9 mouse cellular contexts compared by ENCODE assay signal in the genomic region with DNA sequence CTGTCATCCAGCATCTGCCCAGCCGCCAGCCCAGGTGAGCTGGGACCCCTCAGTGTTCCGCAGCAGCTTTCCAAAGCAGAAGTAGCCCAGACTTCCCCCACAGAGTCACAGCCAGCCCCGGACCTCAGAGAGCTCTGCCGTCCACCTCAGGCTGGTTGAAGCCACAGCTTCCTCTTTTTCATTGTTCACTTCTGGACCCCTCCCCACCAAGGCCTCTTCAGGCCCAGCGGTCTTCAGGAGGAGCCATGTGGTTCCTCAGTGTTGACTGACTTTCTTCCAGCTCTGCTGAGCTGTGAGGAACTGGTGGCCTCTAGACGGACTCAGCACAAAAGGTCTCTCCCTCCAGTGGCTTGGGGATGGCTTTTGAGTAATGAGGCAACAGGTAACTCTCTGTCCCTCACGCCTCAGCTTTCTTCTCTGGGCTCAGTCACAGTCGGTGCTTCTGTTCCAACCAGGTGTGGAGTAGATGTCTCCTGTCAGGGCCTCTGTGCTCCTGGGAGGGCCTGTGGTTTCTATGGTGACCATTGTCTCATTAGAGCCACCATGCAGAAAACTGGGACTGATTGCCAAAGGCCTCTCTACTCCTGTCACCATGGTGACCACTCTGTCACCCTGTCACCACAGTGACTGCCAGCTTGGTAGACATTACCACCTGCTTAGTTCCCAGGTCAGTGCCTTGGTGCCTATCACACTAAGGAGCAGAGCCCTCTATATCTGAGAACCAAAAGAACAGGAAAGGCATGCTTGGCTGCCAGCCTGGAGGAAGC. TPM values are rescaled to one million over a fixed set of nuclear protein-coding genes. Genes with fewer than 3 reads are reported as not detected.
DNase-seq lines count a peak whose midpoint lies in the region; ATAC-seq and TF ChIP-seq lines count a peak whose summit lies in the region.
"Had no signal": no experiment of that assay in that cellular context is flagged by ENCODE, and none has a peak within 500 bp of the region (broad histone marks: within the 10 kb centered on the region; RNA-seq: fewer than 3 reads in every experiment).

A gene (minus strand): TSS at position 496 of the 767 bp plus-strand sequence.

- no peak for TF ChIP-seq CTCF in brain, embryonic 14.5 days (IDR thresholded peaks at IDR 0.05; ENCODE audit: borderline replicate concordance, extremely low read depth, insufficient read depth, insufficient read length)

- no peaks in the 10 kb centered on the region for H3K27me3 ChIP-seq in hindbrain, embryonic 15.5 days
- H3K27me3 ChIP-seq in midbrain, embryonic 16.5 days (ENCODE audit: control insufficient read depth, insufficient read depth, low read depth, low read length), result no peaks in the 10 kb centered on the region

- no peak for TF ChIP-seq POLR2A in brain, embryonic 14.5 days (IDR thresholded peaks at IDR 0.05; ENCODE audit: borderline replicate concordance, extremely low read depth, insufficient read depth, insufficient read length, poor library complexity, severe bottlenecking)

- intact Hi-C loops in left cerebral cortex, postnatal 25 days (cut with DNase I), result no loop called here

- no peak within 1 kb of the TSS for H3K4me2 ChIP-seq in hindbrain, embryonic 15.5 days
- H3K4me2 ChIP-seq in midbrain, embryonic 16.5 days (ENCODE audit: low read length), result peak within 1 kb of the TSS; percentile 18; the same call in 1 of the 2 replicates

- H3K9ac ChIP-seq in hindbrain, embryonic 15.5 days, result no peak within 1 kb of the TSS
- H3K9ac ChIP-seq in midbrain, embryonic 16.5 days (ENCODE audit: low read depth, low read length), result 0 out of 2 replicates have a peak within 1 kb of the TSS, but pooled peaks have one; percentile 11

- H3K4me3 ChIP-seq in hindbrain, embryonic 15.5 days, result no peak within 1 kb of the TSS
- no peak within 1 kb of the TSS for H3K4me3 ChIP-seq in midbrain, embryonic 16.5 days (ENCODE audit: low read depth, low read length)

- peak; percentile 34; the same call in 1 of the 2 replicates for ATAC-seq in hindbrain, embryonic 15.5 days (ENCODE audit: low FRiP score, low read depth)
- peak; percentile 79 for ATAC-seq in midbrain, embryonic 16.5 days

- peak; percentile 7 to 14 for DNase-seq in left cerebral cortex, postnatal 25 days (ENCODE audit: low spot score in 2 of 2)
- DNase-seq in left cerebral cortex, adult 9 months (ENCODE audit: low spot score in 2 of 2), result no peak
- DNase-seq in brain, embryonic 14.5 days (ENCODE audit: low read depth), result peak; percentile 66
- no peak for DNase-seq in kidney, adult 9 months
- DNase-seq in thymus, postnatal 10 days (ENCODE audit: low spot score in 2 of 2), result no peak
- DNase-seq in layer of hippocampus, adult 8-10 months (ENCODE audit: low spot score in 2 of 2), result no peak
- DNase-seq: heart, postnatal 36 days had no signal

- H3K9me3 ChIP-seq in hindbrain, embryonic 15.5 days, result no peaks in the 10 kb centered on the region
- no peaks in the 10 kb centered on the region for H3K9me3 ChIP-seq in midbrain, embryonic 16.5 days (replicated peaks; ENCODE audit: control insufficient read depth, low read length, poor library complexity, severe bottlenecking)

- H3K27ac ChIP-seq in hindbrain, embryonic 15.5 days (replicated peaks), result no peak within 1 kb of the TSS
- no peak within 1 kb of the TSS; the same call in 1 of the 2 replicates for H3K27ac ChIP-seq in midbrain, embryonic 16.5 days (ENCODE audit: low read length)

- H3K36me3 ChIP-seq in hindbrain, embryonic 15.5 days, result no peaks in the 10 kb centered on the region
- no peaks in the 10 kb centered on the region for H3K36me3 ChIP-seq in midbrain, embryonic 16.5 days (ENCODE audit: control insufficient read depth, insufficient read depth, low read length)

- 44% methylated on average over 8 of the region's 8 CpGs for WGBS in hindbrain, embryonic 15.5 days
- 53% methylated on average over 8 of the region's 8 CpGs for WGBS in midbrain, embryonic 16.5 days

- H3K4me1 ChIP-seq in hindbrain, embryonic 15.5 days (replicated peaks), result peaks cover 9% of the 10 kb centered on the region
- peaks cover 7% of the 10 kb centered on the region for H3K4me1 ChIP-seq in midbrain, embryonic 16.5 days (ENCODE audit: control insufficient read depth, insufficient read depth, low read length)

RNA-seq across cellular contexts. Expression of the gene that starts here (rescaled TPM):
- total RNA-seq in left cerebral cortex, postnatal 25 days (2021), result 1 to 10 TPM in 1 of 2 experiments, under 1 TPM in 1; 0.83 to 1.2 TPM
- 5.9 and 6.4 TPM in 2 replicates for polyA plus RNA-seq in brain, embryonic 14.5 days (2012; rRNA removed)
- polyA plus RNA-seq in hindbrain, embryonic 15.5 days (2015; fragmentation: Nextera tagmentation; extraction: Ambion mirVana), result 5.7 and 5.8 TPM in 2 replicates
- polyA plus RNA-seq in midbrain, embryonic 16.5 days (2015; fragmentation: Nextera tagmentation; extraction: Ambion mirVana), result 10.5 and 11.8 TPM in 2 replicates
- total RNA-seq in layer of hippocampus, adult 8-10 months (2022), result 1 to 10 TPM; 2.6 to 3.7 (median 3.5) TPM

Comparison
In these comparisons a context has a peak if more than half of its experiments do, and no peak if none do; other contexts are left out.
1. DNase-seq: peak in left cerebral cortex, postnatal 25 days (2 of 2) and brain, embryonic 14.5 days (single experiment); none in left cerebral cortex, adult 9 months (0 of 2), kidney, adult 9 months (single experiment), thymus, postnatal 10 days (0 of 2) and layer of hippocampus, adult 8-10 months (0 of 2).